Mouse (Mus musculus) cerebellum, adult (tissue): ENCODE data around the gene Phf12.
A peak's percentile ranks its signal among the peaks of the same experiment; 100 is the strongest.
"Not testable (repeated sequence)": the region's sequence is repeated elsewhere in the genome, so short reads cannot be mapped to it uniquely, and the experiment has no call there.

Experiments
- ATAC-seq: cut with Nextera tagmentation; 2 replicates; pipeline ENCODE4 v1.9.2; 2017; ENCODE audit warnings: mild to moderate bottlenecking, moderate library complexity, mixed read lengths; ENCODE audit not compliant: insufficient number of reproducible peaks, low FRiP score, low TSS enrichment

Phf12 gene

DNA sequence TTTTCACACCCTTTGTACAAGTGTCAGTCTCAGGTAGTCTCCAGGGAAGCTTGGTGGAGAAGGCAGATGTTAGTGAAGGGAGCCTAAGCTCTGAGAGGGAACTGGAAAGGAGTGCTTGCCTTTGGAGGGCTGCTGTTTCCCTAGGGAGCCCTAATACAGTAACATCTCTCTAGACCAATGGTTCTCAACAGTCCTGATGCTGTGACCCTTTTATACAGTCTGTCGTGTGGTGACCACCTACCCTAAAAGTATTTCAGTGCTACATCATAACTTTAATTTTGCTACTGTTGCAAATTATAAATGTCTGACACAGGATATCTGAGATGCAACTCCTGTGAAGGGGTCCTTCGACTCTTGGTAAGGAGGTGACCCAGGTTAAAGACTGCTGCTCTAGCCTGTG lies 48.0 kb downstream of the Phf12 start:
- no peak for ATAC-seq

DNA sequence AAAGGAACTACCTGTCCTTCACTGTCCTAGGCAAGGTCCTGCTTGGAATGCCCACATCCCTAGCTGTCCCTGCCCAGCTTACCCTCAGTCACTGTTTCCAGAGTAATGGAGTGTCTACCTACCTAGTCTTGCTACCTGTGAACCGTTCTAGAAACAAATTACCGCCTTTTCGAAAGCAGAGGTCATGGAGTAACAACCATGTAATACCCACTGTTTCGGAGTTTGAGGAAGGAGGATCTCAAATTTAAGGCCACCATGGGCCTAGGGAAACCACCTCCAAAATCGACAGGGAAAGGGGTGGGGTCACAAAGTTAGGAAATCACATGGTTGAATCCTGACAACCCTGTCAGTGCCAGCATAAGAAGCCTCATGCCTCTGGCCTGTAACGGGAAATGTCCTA lies 48.8 kb downstream of the Phf12 start:
- no peak for ATAC-seq

DNA sequence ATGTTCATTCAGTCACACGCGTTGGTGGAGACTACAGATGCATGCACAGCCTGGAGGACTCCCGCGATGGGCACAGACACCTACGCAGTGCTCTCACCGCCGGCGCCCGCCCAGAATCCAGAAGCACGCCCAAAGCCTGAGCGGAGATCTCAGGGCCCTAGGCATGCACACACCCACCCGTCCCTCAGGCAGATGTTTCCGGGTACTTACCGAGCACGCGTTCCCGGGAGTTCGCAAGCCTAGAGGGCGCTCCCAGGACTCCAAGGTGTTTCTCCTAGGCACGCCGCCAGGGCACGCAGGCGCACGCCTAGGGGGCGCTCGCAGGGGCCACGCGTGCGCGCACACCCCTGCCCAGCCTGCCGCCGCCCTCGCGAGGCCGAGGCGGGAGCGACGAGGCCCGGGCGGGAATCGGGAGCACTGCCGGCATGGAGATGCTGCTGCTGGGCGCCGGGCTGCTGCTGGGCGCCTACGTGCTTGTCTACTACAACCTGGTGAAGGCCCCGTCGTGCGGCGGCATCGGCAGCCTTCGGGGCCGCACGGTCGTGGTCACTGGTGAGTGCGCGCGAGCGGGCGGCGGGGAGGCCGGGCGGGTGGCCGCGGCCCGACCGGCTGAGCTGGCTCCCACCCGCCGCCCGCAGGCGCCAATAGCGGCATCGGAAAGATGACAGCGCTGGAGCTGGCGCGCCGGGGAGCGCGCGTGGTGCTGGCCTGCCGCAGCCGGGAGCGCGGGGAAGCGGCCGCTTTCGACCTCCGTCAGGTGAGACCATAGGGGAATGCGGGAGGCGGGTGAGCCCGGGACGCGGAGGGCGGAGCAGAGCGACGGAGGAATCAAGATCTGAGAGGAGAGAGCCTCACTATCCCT lies 49.6 kb downstream of the Phf12 start, which contains the start of gene Dhrs13:
Gene Dhrs13, plus strand, starts transcription at position 334 of the 862 bp plus-strand sequence.
- ATAC-seq: peak; percentile 67; the same call in 1 of the 2 replicates

- ATAC-seq: no peak
Measured at GRCm38 (mm10) chr11:78032809-78033195, 50.2 kb downstream of the Phf12 start.

DNA sequence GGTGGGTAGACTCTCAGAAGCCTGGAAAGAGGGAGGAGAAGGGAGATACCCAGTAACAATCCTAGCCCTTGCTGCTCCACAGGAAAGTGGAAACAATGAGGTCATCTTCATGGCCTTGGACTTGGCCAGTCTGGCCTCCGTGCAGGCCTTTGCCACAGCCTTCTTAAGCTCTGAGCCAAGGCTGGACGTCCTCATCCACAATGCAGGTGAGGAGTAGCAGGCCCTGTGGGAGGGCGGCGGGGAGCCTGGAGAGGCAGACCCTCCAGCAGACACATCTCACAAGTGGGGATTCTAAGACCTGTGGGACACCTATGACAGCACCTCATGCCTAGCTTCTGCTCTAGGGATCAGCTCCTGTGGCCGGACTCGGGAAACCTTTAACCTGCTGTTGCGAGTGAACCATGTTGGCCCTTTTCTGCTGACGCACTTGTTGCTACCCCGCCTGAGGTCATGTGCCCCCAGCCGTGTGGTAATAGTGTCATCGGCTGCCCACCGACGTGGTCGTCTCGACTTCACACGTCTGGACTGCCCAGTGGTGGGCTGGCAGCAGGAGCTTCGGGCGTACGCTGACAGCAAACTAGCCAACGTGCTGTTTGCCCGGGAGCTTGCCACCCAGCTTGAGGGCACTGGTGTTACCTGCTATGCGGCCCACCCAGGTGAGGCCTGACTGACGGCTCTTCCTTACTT lies 51.5 kb downstream of the Phf12 start:
- no peak for ATAC-seq

GRCm38 (mm10) chr11:78036791-78037190 lies 54.2 kb downstream of the Phf12 start:
- ATAC-seq: no peak

DNA sequence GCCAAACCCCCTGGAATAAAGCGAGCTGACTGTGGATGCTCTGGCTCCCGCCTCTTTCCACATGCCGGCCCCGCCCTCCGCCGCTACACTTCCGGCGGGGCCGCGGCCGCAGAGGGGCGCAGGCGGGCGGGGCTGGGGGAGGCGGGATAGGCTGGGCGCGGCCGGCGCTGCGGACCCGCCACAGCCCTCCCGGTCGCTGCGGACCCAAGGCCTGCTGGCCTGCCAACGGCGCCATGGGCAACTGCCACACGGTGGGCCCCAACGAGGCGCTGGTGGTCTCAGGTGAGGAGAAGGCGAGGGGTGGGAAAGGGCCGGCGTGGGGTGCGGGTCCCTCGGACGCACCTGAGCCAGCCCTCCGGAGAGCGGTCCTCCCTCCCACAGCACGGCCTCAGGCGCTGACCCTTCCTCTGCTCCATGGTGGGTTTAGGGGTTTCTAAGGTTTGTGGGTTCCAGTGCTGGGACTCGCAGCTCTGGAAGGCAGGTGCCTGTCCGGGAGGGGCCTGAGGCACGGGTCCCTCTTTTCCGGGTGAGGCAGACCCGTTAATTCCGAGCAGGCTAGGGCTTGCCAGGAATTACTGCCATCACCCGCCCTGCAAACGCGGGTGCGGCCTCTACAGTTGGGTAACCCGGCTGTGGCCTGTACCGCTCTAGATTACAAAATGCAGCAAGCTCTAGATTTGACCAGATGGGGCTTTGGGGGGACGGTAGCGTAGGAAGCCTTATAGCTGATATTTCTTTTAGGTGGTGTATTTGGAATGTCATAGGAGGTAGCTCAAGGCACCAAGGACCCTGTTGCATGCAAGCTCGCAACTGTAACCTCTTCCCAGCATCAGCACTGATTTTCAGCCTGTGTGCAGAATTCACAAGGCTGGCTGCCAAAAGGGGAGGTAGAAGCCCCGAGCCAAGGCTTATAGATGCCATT lies 55.5 kb downstream of the Phf12 start, which contains the start of gene Flot2:
Gene Flot2, plus strand, starts transcription at position 101 of the 922 bp plus-strand sequence.
- peak; percentile 52; the same call in 1 of the 2 replicates for ATAC-seq

- ATAC-seq: no peak
Measured at GRCm38 (mm10) chr11:78040878-78041277, 58.3 kb downstream of the Phf12 start.

DNA sequence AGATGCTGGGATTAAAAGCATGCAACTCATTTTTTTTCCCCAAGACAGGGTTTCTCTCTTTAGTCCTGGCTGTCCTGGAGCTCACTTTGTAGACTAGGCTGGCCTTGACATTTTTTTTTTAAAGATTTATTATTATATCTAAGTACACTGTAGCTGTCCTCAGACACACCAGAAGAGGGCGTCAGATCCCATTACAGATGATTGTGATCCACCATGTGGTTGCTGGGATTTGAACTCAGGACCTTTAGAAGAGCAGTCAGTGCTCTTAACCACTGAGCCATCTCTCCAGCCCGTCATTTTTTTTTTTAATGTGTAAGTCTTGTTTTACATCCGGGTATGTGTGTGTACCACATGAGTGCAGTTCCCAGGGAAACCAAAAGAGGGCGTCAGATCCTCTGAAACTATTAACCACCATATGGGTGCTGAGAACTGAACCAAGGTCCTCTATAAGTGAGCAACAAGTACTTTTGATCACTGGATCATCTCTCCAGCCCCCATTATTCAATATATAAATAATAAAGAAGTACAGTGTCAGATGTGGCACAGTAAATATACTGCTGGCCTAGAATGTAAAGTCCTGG lies 59.8 kb downstream of the Phf12 start:
- not testable (repeated sequence) for ATAC-seq

- peak; percentile 80 for ATAC-seq
Measured at GRCm38 (mm10) chr11:78044758-78045251, 62.3 kb downstream of the Phf12 start.

GRCm38 (mm10) chr11:78048637-78049036 lies 66.1 kb downstream of the Phf12 start:
- not testable (repeated sequence) for ATAC-seq

DNA sequence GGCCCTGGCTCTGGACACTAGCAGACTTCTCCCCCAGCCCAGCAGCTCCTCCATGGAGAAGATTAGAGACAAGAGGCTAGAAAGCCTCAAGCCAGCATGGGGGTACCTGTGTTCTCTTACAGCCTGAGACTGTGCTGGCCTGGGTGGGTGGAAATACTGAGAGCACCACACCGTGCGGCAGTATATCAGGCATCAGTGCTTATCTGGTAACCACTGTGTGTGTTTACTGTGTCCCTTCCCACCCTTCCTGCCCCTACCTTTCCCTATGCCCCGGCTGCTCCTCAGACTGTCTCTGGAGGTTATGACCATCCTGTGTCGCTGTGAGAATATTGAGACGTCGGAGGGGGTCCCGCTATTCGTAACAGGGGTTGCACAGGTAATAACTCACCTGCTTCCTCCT lies 70.5 kb downstream of the Phf12 start:
- no peak for ATAC-seq

DNA sequence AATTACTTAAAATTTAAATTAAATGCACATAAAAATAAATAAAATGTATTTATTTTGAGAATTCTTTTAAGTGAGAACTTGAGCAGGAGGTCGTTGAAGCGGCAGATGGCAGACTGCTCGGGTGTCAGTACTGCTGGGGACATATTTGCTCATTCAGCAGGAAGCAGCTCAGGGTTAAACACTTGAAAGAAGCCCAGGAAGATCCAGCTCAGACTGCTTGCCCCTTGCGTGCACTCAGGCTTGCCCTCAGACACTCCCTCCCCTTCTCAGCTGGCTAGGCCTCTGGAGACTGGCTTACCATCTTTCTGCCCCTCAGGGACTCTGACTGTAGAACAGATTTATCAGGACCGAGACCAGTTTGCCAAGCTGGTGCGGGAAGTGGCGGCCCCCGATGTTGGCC lies 74.4 kb downstream of the Phf12 start:
- ATAC-seq: no peak

DNA sequence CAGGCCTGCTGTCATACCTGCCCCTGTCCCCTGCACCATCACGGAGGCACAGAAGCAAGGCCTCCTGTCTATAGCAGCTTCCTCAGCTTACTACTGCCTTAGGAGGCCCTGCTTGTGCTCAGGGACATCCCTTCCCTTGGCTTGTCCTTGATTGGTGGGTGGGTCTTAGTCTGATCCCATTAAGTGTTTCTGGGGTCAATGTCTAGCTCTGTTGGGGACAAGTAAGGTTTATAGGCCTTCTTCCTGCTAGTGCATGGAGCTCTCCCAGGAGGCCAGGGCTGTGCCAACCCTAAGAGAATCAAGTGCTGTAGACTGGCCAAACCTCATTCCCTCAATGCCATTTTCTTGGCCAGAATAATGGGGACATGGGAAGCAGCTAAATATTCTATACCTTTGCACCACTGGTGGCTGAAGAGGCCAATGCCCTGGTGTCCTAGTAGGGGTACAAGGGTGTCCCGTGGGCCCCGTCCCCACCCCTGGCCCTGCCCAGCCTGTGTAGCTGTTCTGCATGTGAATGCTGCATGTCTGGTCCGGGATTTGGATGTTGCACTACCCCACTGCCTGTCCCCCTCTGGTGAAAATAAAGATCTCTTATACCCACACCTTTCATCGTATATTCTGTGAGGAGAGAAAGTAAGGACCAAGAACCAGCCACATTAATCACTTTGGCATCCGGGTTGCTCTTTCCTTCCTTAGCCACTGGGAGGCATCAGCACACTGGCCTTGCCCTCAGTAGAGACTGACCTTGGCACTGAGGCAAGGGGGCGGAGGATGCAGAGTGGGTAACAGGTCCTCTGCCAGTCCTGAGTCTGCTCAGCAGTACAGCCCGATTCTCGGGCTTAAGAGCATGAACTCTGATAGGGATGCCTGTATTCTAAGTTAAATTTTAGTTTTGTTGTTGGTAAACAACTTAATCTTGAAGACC lies 77.5 kb downstream of the Phf12 start:
- ATAC-seq: no peak

DNA sequence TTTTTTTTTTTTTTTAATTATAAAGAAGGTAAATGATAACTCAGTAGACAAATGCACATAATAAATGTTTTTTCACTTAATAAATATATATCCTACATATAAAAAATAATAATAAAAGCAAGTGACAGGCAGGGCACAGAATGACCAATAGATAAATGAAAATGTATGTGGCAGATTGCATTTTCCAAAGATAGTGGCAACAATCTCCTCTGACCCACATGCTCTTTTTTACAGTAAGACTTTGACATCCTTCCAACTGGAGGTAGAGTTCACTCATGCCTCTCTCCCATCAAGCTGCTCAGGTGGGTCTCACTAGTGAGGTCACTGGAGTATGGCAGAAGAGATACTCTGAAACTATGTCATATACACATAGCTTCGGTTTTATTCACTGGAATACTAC lies 80.0 kb downstream of the Phf12 start:
- no peak for ATAC-seq

DNA sequence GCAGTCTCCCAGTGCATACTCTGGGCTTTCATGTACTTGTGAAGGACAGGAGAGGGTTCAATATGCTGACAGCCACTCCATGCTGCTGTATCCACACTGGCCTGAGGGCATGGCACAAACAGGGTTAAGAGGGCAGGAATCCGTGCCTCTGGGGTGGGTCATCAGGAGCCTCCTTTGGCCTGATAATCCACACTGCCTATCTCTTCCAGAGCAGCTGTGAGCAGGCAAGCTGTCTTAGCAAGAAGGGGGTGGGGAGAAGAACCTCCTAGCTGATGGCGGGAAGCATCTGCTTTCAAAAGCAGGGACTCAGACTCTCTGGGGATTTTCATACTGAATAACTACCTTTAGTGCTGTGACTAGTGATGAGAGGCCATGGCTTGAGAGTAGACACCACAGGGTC lies 83.4 kb downstream of the Phf12 start:
- ATAC-seq: no peak

DNA sequence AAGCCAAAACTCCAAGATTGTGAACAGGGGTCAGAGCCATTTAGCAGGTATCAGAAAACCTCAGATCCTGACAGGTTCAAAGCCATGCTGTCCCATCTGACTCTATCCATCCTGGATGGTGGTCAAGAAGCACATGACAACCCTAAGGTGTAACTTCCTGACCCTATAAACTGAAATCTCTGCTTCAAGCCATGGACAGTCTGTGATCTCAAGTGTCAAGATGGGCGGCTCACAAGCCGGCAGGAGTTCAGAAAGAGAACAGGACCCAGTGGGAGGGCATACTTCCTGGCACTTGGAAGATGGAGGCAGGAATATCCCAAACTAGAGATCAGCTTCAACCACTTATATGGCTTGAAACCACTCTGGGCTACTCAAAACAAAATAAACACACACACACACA lies 84.1 kb downstream of the Phf12 start:
- no peak for ATAC-seq

DNA sequence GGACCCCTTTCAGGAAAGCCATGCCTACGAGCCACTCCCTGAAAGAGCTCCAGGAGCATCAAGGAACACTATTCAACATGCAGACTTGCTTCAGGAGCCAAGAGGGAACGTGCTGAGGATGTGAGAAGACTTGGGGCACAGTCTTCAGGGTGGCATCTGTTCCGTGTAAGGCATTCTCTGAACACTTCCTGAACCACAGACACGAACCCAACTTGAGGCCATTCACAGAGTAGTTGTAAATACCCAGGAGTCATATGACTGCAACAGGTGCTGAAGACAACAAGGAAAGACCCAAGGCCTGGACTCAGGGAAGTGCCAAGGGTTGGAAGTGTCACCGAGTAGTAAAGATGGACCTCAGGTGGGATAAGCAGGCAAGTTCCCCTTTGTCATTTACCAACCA lies 85.0 kb downstream of the Phf12 start:
- ATAC-seq: no peak

DNA sequence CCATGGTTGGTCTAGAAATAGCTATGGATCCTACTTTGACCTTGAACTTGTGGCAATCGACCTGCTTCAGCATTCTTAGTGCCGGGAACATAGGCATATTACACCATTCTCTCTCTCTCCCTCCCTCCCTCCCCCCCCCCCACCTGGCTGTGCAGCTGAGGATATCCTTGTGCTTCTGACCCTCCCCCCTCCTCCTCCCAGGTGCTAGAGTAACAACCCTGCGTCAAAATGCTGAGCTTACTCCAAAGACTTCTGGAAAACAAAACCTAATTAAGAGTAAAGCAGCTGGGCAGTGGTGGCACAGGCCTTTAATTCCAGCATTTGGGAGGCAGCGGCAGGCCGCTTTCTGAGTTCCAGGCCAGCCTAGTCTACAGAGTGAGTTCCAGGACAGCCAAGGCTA lies 86.6 kb downstream of the Phf12 start:
- ATAC-seq: no peak
